Comparison of ENCODE assay signal across 7 mouse cellular contexts in genomic region chrX:68313486-68313885, GRCm38 (mm10).
DNase-seq lines count a peak whose midpoint lies in the region; ATAC-seq lines count a peak whose summit lies in the region.

No protein-coding gene starts in this region.

- WGBS in forebrain, embryonic 14.5 days = 21% methylated on average over 7 of the region's 7 CpGs
- 23% methylated on average over 7 of the region's 7 CpGs for WGBS in hindbrain, embryonic 12.5 days

- H3K4me2 ChIP-seq in forebrain, embryonic 14.5 days (ENCODE audit: low read length) = no peak overlapping the region
- no peak overlapping the region for H3K4me2 ChIP-seq in hindbrain, embryonic 12.5 days (replicated peaks)

- no peak overlapping the region for H3K4me3 ChIP-seq in forebrain, embryonic 14.5 days (ENCODE audit: low read depth, low read length)
- H3K4me3 ChIP-seq in hindbrain, embryonic 12.5 days = no peak overlapping the region

- DNase-seq in NIH3T3 (ENCODE audit: low read depth) = peak; percentile 90
- DNase-seq in c-Kit-positive CD71-positive TER-119-positive erythroid progenitor cells, embryonic 14.5 days (ENCODE audit: low spot score) = peak; percentile 13
- peak; percentile 92 for DNase-seq in forebrain, embryonic 14.5 days (ENCODE audit: low spot score)
- peak; percentile 47 to 84 for DNase-seq in layer of hippocampus, postnatal 14 days (ENCODE audit: low spot score in 2 of 2)
- DNase-seq in mesoderm, embryonic 11.5 days (ENCODE audit: low read depth, low spot score) = peak; percentile 79
- DNase-seq in right cerebral cortex, postnatal 36 days (ENCODE audit: low spot score in 2 of 2) = peak; percentile 56 to 62

- no peaks in the 10 kb centered on the region for H3K9me3 ChIP-seq in forebrain, embryonic 14.5 days (replicated peaks; ENCODE audit: control insufficient read depth, low read length)
- no peaks in the 10 kb centered on the region for H3K9me3 ChIP-seq in hindbrain, embryonic 12.5 days (replicated peaks)

- ATAC-seq in forebrain, embryonic 14.5 days = peak; percentile 86; the same call in 1 of the 2 replicates
- ATAC-seq in hindbrain, embryonic 12.5 days (ENCODE audit: low FRiP score) = peak; percentile 71; the same call in 1 of the 2 replicates

- no peak overlapping the region for H3K9ac ChIP-seq in forebrain, embryonic 14.5 days (ENCODE audit: low read length)
- no peak overlapping the region for H3K9ac ChIP-seq in hindbrain, embryonic 12.5 days

- H3K4me1 ChIP-seq in forebrain, embryonic 14.5 days (ENCODE audit: control insufficient read depth, insufficient read depth, low read length) = no peaks in the 10 kb centered on the region
- H3K4me1 ChIP-seq in hindbrain, embryonic 12.5 days = no peaks in the 10 kb centered on the region

- H3K27me3 ChIP-seq in forebrain, embryonic 14.5 days (replicated peaks; ENCODE audit: control insufficient read depth, insufficient read depth, low read length) = no peaks in the 10 kb centered on the region
- H3K27me3 ChIP-seq in hindbrain, embryonic 12.5 days = no peaks in the 10 kb centered on the region

- no peaks in the 10 kb centered on the region for H3K36me3 ChIP-seq in forebrain, embryonic 14.5 days (ENCODE audit: control insufficient read depth, insufficient read depth, low read length)
- no peaks in the 10 kb centered on the region for H3K36me3 ChIP-seq in hindbrain, embryonic 12.5 days

- no peak overlapping the region for H3K27ac ChIP-seq in forebrain, embryonic 14.5 days (ENCODE audit: low read depth, low read length)
- no peak overlapping the region for H3K27ac ChIP-seq in hindbrain, embryonic 12.5 days

Comparison
In these comparisons a context has a peak if more than half of its experiments do, and no peak if none do; other contexts are left out.
1. DNase-seq: peak in every context shown above with its lines; median percentile 92 in forebrain, embryonic 14.5 days; 90 in NIH3T3; 79 in mesoderm, embryonic 11.5 days; 66 in layer of hippocampus, postnatal 14 days; 59 in right cerebral cortex, postnatal 36 days; 13 in c-Kit-positive CD71-positive TER-119-positive erythroid progenitor cells, embryonic 14.5 days.